Mouse (Mus musculus) hindbrain, embryonic 13.5 days (tissue): ENCODE results near the gene Tmem150b. TPM values are rescaled to one million over a fixed set of nuclear protein-coding genes. Genes with fewer than 3 reads are reported as not detected.
A peak's percentile ranks its signal among the peaks of the same experiment; 100 is the strongest.

Source experiments
- ATAC-seq: fragments of 200-750 bp; cut with Nextera tagmentation; 2 replicates; pipeline ENCODE4 v1.8.0; 2017; ENCODE audit warnings: moderate TSS enrichment; ENCODE audit not compliant: low FRiP score
- H3K27ac ChIP-seq: fragments of 300-500 bp; sonication (generic); 2 replicates; pipeline ENCODE4 v1.5.1; 2015; ENCODE audit warnings: inconsistent platforms, mild to moderate bottlenecking, moderate library complexity
- H3K27me3 ChIP-seq: fragments of 300-500 bp; sonication (generic); 2 replicates; pipeline ENCODE4 v1.6.1; 2015; ENCODE audit warnings: mild to moderate bottlenecking, inconsistent platforms
- H3K36me3 ChIP-seq: fragments of 300-500 bp; sonication (generic); 2 replicates; pipeline ENCODE4 v1.6.1; 2015; ENCODE audit warnings: mild to moderate bottlenecking, inconsistent platforms
- H3K4me1 ChIP-seq: fragments of 300-500 bp; sonication (generic); replicated peaks from 2 replicates; pipeline ENCODE4 v1.6.1; 2015; ENCODE audit warnings: inconsistent platforms
- H3K4me2 ChIP-seq: fragments of 300-500 bp; sonication (generic); 2 replicates; pipeline ENCODE4 v1.6.1; 2015; ENCODE audit warnings: inconsistent platforms, mild to moderate bottlenecking, moderate library complexity
- H3K4me3 ChIP-seq: fragments of 300-500 bp; sonication (generic); 2 replicates; pipeline ENCODE4 v1.5.1; 2015; ENCODE audit warnings: mild to moderate bottlenecking, inconsistent platforms
- H3K9ac ChIP-seq: fragments of 300-500 bp; sonication (generic); 2 replicates; pipeline ENCODE4 v1.6.1; 2015; ENCODE audit warnings: mild to moderate bottlenecking, inconsistent platforms
- H3K9me3 ChIP-seq: fragments of 300-500 bp; sonication (generic); 2 replicates; pipeline ENCODE4 v1.6.1; 2016; ENCODE audit warnings: inconsistent platforms
- WGBS: fragments of 180-500 bp; shearing (Covaris S2); methylation state at CpG from one replicate; pipeline ENCODE4 v1.1.7; 2015; 5-methylcytosine and 5-hydroxymethylcytosine counted together
- polyA plus RNA-seq: library from polyadenylated mRNA; unstranded; fragments of >200 nt; fragmentation: Nextera tagmentation; extraction: Ambion mirVana; gene quantifications from 2 replicates; pipeline ENCODE4 v1.2.1, GENCODE M21; 2015

Gene Tmem150b
- polyA plus RNA-seq, 1 experiment from 2014 or later: 0.12 TPM

- 94% methylated on average over 12 of the region's 12 CpGs for WGBS
- H3K36me3 ChIP-seq: peaks cover 78% of the 10 kb centered on the region
- no peaks in the 10 kb centered on the region for H3K27me3 ChIP-seq
Observed at GRCm38 (mm10) chr7:4674114-4674731, 50.8 kb downstream of the Tmem150b start.

GRCm38 (mm10) chr7:4671956-4672355, 53.1 kb downstream of the Tmem150b start:
- ATAC-seq: peak; percentile 54; the same call in 1 of the 2 replicates
- no peaks in the 10 kb centered on the region for H3K4me1 ChIP-seq
- H3K9me3 ChIP-seq: no peaks in the 10 kb centered on the region
- H3K4me3 ChIP-seq: no peak overlapping the region
- 68% methylated on average over 4 of the region's 4 CpGs for WGBS
- H3K27me3 ChIP-seq: no peaks in the 10 kb centered on the region
- no peak overlapping the region for H3K4me2 ChIP-seq
- H3K27ac ChIP-seq: no peak overlapping the region
- peaks cover 83% of the 10 kb centered on the region for H3K36me3 ChIP-seq
- H3K9ac ChIP-seq: no peak overlapping the region

More at GRCm38 (mm10) chr7:4674114-4674731, 50.8 kb downstream of the Tmem150b start:
- ATAC-seq: no peak
- no peak overlapping the region for H3K4me2 ChIP-seq
- no peaks in the 10 kb centered on the region for H3K9me3 ChIP-seq
- H3K4me3 ChIP-seq: no peak overlapping the region
- no peak overlapping the region for H3K9ac ChIP-seq
- no peaks in the 10 kb centered on the region for H3K4me1 ChIP-seq
- no peak overlapping the region for H3K27ac ChIP-seq

GRCm38 (mm10) chr7:4670655-4671255, 54.3 kb downstream of the Tmem150b start:
- H3K4me1 ChIP-seq: no peaks in the 10 kb centered on the region
- H3K4me3 ChIP-seq: no peak overlapping the region
- H3K27me3 ChIP-seq: no peaks in the 10 kb centered on the region
- no peak for ATAC-seq
- no peak overlapping the region for H3K9ac ChIP-seq
- 89% methylated on average over 8 of the region's 8 CpGs for WGBS
- H3K27ac ChIP-seq: no peak overlapping the region
- H3K36me3 ChIP-seq: peaks cover 88% of the 10 kb centered on the region
- H3K4me2 ChIP-seq: no peak overlapping the region
- H3K9me3 ChIP-seq: no peaks in the 10 kb centered on the region

GRCm38 (mm10) chr7:4669156-4669555, 55.9 kb downstream of the Tmem150b start:
- Histone ChIP-seq H3K9ac (no peak overlapping the region), H3K27me3 (no peaks in the 10 kb centered on the region), H3K4me2 (no peak overlapping the region), H3K9me3 (no peaks in the 10 kb centered on the region), H3K36me3 (peaks cover 88% of the 10 kb centered on the region), H3K4me1 (no peaks in the 10 kb centered on the region), H3K27ac (no peak overlapping the region), H3K4me3 (no peak overlapping the region)
- 95% methylated on average over 9 of the region's 9 CpGs for WGBS
- ATAC-seq: no peak

- Histone ChIP-seq H3K27me3 (no peaks in the 10 kb centered on the region), H3K4me2 (no peak overlapping the region), H3K4me1 (no peaks in the 10 kb centered on the region), H3K9ac (no peak overlapping the region), H3K9me3 (no peaks in the 10 kb centered on the region), H3K4me3 (no peak overlapping the region), H3K27ac (no peak overlapping the region), H3K36me3 (peaks cover 87% of the 10 kb centered on the region)
- no peak for ATAC-seq
- WGBS: 92% methylated on average over 8 of the region's 8 CpGs
Observed at GRCm38 (mm10) chr7:4668506-4668905, 56.5 kb downstream of the Tmem150b start.

- Histone ChIP-seq H3K4me3 (no peak overlapping the region), H3K36me3 (peaks cover 88% of the 10 kb centered on the region), H3K27me3 (no peaks in the 10 kb centered on the region), H3K4me1 (no peaks in the 10 kb centered on the region), H3K9ac (no peak overlapping the region), H3K27ac (no peak overlapping the region), H3K4me2 (no peak overlapping the region), H3K9me3 (no peaks in the 10 kb centered on the region)
- no peak for ATAC-seq
- 94% methylated on average over 5 of the region's 5 CpGs for WGBS
Observed at GRCm38 (mm10) chr7:4666871-4667270, 58.2 kb downstream of the Tmem150b start.

GRCm38 (mm10) chr7:4663742-4664141, 61.3 kb downstream of the Tmem150b start:
- Histone ChIP-seq H3K36me3 (peaks cover 63% of the 10 kb centered on the region), H3K4me3 (no peak overlapping the region), H3K4me2 (no peak overlapping the region), H3K27ac (no peak overlapping the region), H3K9ac (no peak overlapping the region), H3K9me3 (no peaks in the 10 kb centered on the region), H3K4me1 (peaks cover 12% of the 10 kb centered on the region), H3K27me3 (no peaks in the 10 kb centered on the region)
- 100% methylated on average over 2 of the region's 2 CpGs for WGBS
- ATAC-seq: no peak

GRCm38 (mm10) chr7:4663179-4663578, 61.9 kb downstream of the Tmem150b start:
- Histone ChIP-seq H3K27me3 (no peaks in the 10 kb centered on the region), H3K4me2 (no peak overlapping the region), H3K4me1 (peaks cover 12% of the 10 kb centered on the region), H3K9me3 (no peaks in the 10 kb centered on the region), H3K4me3 (no peak overlapping the region), H3K9ac (no peak overlapping the region), H3K36me3 (peaks cover 58% of the 10 kb centered on the region), H3K27ac (no peak overlapping the region)
- no peak for ATAC-seq
- 76% methylated on average over 8 of the region's 8 CpGs for WGBS

GRCm38 (mm10) chr7:4659911-4660443, 65.1 kb downstream of the Tmem150b start:
- 55% methylated on average over 3 of the region's 3 CpGs for WGBS
- Histone ChIP-seq H3K9ac (peak overlapping the region; percentile 95), H3K27ac (peak overlapping the region; percentile 90), H3K4me2 (peak overlapping the region; percentile 94), H3K36me3 (peaks cover 28% of the 10 kb centered on the region), H3K4me3 (peak overlapping the region; percentile 90), H3K27me3 (no peaks in the 10 kb centered on the region), H3K4me1 (peaks cover 44% of the 10 kb centered on the region), H3K9me3 (no peaks in the 10 kb centered on the region)
- no peak for ATAC-seq

- WGBS: 0% methylated on average over 53 of the region's 54 CpGs
- ATAC-seq: peak; percentile 98
- peaks cover 53% of the 10 kb centered on the region for H3K4me1 ChIP-seq
Observed at GRCm38 (mm10) chr7:4658912-4659551, 66.0 kb downstream of the Tmem150b start, which contains the start of gene Ppp6r1. Gene Ppp6r1, minus strand, starts transcription at chr7:4659019.

GRCm38 (mm10) chr7:4658128-4658907, 66.7 kb downstream of the Tmem150b start:
- under 1% methylated on average over 72 of the region's 78 CpGs for WGBS

More at GRCm38 (mm10) chr7:4658912-4659551, 66.0 kb downstream of the Tmem150b start, which contains the start of gene Ppp6r1:
- H3K4me2 ChIP-seq: peak within 1 kb of the TSS; percentile 94
- H3K4me3 ChIP-seq: peak within 1 kb of the TSS; percentile 90
- H3K27ac ChIP-seq: peak within 1 kb of the TSS; percentile 90
- H3K9ac ChIP-seq: peak within 1 kb of the TSS; percentile 95
- peaks cover 18% of the 10 kb centered on the region for H3K36me3 ChIP-seq
- H3K27me3 ChIP-seq: no peaks in the 10 kb centered on the region
- H3K9me3 ChIP-seq: no peaks in the 10 kb centered on the region

More at GRCm38 (mm10) chr7:4658128-4658907, 66.7 kb downstream of the Tmem150b start:
- ATAC-seq: peak; percentile 77
- peaks cover 16% of the 10 kb centered on the region for H3K36me3 ChIP-seq
- H3K4me1 ChIP-seq: peaks cover 55% of the 10 kb centered on the region
- H3K9me3 ChIP-seq: no peaks in the 10 kb centered on the region
- H3K9ac ChIP-seq: peak overlapping the region; percentile 95
- peak overlapping the region; percentile 94 for H3K4me2 ChIP-seq
- peak overlapping the region; percentile 90 for H3K27ac ChIP-seq
- H3K27me3 ChIP-seq: no peaks in the 10 kb centered on the region
- peak overlapping the region; percentile 90 for H3K4me3 ChIP-seq
